Mouse (Mus musculus): ENCODE measurements around the gene Myo9a. TPM values are rescaled to one million over a fixed set of nuclear protein-coding genes. Genes with fewer than 3 reads are reported as not detected.

Gene Myo9a
- polyA plus RNA-seq, 1 experiment from 2014 or later, result 14.1 TPM

DNA sequence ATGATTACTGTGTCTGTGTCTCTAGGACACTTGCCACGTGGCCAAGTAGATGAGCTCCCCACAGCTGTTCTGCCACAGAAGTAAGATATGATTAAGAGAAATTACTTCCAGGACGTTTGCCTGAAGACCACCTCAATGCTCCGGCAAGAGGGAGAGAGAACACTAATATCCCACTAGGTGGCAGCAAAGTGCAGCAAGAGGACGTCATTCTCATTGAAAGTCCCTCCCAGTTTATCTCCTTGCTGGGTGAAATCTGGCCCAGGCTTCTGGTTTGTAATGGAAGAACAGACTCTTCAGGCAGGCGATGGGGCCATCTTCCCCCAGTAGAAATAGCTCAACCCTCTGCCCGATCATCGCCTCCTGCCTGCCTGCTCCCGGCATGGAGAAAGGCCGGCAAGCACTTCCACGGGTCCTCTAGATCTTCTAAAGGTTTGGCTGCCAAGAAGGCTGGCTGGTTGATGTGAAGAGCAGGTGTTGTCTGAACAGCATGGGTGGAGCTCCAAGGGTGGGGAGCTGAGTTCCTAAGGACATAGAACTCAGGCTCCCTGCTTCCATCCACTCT is 27.5 kb upstream of the Myo9a start:
- 19% methylated on average over 10 of the region's 10 CpGs for WGBS
- Histone ChIP-seq H3K9me3 (ENCODE audit: control insufficient read depth, low read length) (no peaks in the 10 kb centered on the region), H3K4me1 (ENCODE audit: control insufficient read depth, insufficient read depth, low read length) (0 out of 2 replicates have a peak, but pooled peaks cover 2% of the 10 kb centered on the region), H3K9ac (ENCODE audit: low read length) (no peak overlapping the region), H3K4me3 (ENCODE audit: low read depth, low read length) (no peak overlapping the region), H3K36me3 (ENCODE audit: control insufficient read depth, insufficient read depth, low read length) (no peaks in the 10 kb centered on the region), H3K27ac (replicated peaks; ENCODE audit: low read depth, low read length) (no peak overlapping the region), H3K27me3 (ENCODE audit: control insufficient read depth, insufficient read depth, low read length) (no peaks in the 10 kb centered on the region), H3K4me2 (ENCODE audit: low read depth, severe bottlenecking) (peak overlapping the region; percentile 17; the same call in 1 of the 2 replicates)
- DNase-seq (ENCODE audit: low spot score), result peak; percentile 75
- ATAC-seq (ENCODE audit: insufficient number of reproducible peaks, low FRiP score, low TSS enrichment, low read depth), result no peak

DNA sequence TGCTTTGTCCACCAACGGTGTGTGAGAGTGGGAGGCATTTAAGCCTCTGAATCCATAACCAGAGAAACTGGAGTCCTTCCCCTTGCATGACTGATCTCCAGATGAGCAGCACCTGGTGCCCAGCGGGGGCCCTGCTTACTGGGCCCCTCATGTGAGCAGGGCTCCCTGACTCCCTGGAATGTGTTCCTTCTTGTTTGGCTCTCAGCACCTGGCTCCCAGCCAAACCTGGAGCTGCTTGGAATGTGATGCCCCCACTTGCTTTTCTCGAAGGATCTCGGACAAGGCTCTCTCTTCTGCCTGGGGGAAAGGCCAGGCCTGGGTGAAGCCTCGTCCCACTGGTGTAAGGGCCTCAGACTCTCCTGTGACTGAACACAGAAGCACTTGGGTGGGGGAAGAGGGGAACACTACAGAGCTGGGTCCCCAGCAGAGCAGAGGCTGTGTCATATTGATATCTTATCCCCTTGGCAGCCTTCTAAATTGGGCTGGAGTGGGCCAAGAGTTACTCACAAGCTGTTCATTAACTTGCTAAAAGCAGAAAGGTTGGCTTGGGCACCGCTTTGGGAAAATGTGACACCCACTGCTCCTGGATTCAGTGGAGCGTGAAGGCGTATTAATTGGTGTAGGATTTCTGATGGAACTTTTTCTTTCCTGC is 26.8 kb upstream of the Myo9a start:
- H3K4me3 ChIP-seq (ENCODE audit: low read depth, low read length), result no peak overlapping the region
- no peaks in the 10 kb centered on the region for H3K9me3 ChIP-seq (ENCODE audit: control insufficient read depth, low read length)
- 75% methylated on average over 8 of the region's 8 CpGs for WGBS
- no peak for ATAC-seq (ENCODE audit: insufficient number of reproducible peaks, low FRiP score, low TSS enrichment, low read depth)
- 0 out of 2 replicates have a peak, but pooled peaks cover 2% of the 10 kb centered on the region for H3K4me1 ChIP-seq (ENCODE audit: control insufficient read depth, insufficient read depth, low read length)
- H3K9ac ChIP-seq (ENCODE audit: low read length), result no peak overlapping the region
- peak; percentile 36 for DNase-seq (ENCODE audit: low spot score)
- no peaks in the 10 kb centered on the region for H3K36me3 ChIP-seq (ENCODE audit: control insufficient read depth, insufficient read depth, low read length)
- no peak overlapping the region for H3K27ac ChIP-seq (replicated peaks; ENCODE audit: low read depth, low read length)
- no peak overlapping the region for H3K4me2 ChIP-seq (ENCODE audit: low read depth, severe bottlenecking)
- H3K27me3 ChIP-seq (ENCODE audit: control insufficient read depth, insufficient read depth, low read length), result no peaks in the 10 kb centered on the region

- Histone ChIP-seq H3K9ac (ENCODE audit: low read length) (no peak overlapping the region), H3K4me3 (ENCODE audit: low read depth, low read length) (no peak overlapping the region), H3K27me3 (ENCODE audit: control insufficient read depth, insufficient read depth, low read length) (no peaks in the 10 kb centered on the region), H3K4me1 (ENCODE audit: control insufficient read depth, insufficient read depth, low read length) (0 out of 2 replicates have a peak, but pooled peaks cover 2% of the 10 kb centered on the region), H3K27ac (replicated peaks; ENCODE audit: low read depth, low read length) (no peak overlapping the region), H3K36me3 (ENCODE audit: control insufficient read depth, insufficient read depth, low read length) (no peaks in the 10 kb centered on the region), H3K9me3 (ENCODE audit: control insufficient read depth, low read length) (no peaks in the 10 kb centered on the region), H3K4me2 (ENCODE audit: low read depth, severe bottlenecking) (no peak overlapping the region)
- no peak for DNase-seq (ENCODE audit: low spot score)
- 81% methylated on average over 10 of the region's 10 CpGs for WGBS
- ATAC-seq (ENCODE audit: insufficient number of reproducible peaks, low FRiP score, low TSS enrichment, low read depth), result no peak
These were observed 25.2 kb upstream of the Myo9a start for GRCm38 (mm10) chr9:59725515-59725914.

- Histone ChIP-seq H3K27me3 (ENCODE audit: control insufficient read depth, insufficient read depth, low read length) (no peaks in the 10 kb centered on the region), H3K9me3 (ENCODE audit: control insufficient read depth, low read length) (no peaks in the 10 kb centered on the region), H3K27ac (replicated peaks; ENCODE audit: low read depth, low read length) (no peak overlapping the region), H3K9ac (ENCODE audit: low read length) (no peak overlapping the region), H3K4me2 (ENCODE audit: low read depth, severe bottlenecking) (no peak overlapping the region), H3K36me3 (ENCODE audit: control insufficient read depth, insufficient read depth, low read length) (no peaks in the 10 kb centered on the region), H3K4me1 (ENCODE audit: control insufficient read depth, insufficient read depth, low read length) (0 out of 2 replicates have a peak, but pooled peaks cover 2% of the 10 kb centered on the region), H3K4me3 (ENCODE audit: low read depth, low read length) (no peak overlapping the region)
- WGBS, result 91% methylated on average over 11 of the region's 11 CpGs
- no peak for DNase-seq (ENCODE audit: low spot score)
- ATAC-seq (ENCODE audit: insufficient number of reproducible peaks, low FRiP score, low TSS enrichment, low read depth), result no peak
These were observed 23.0 kb upstream of the Myo9a start for GRCm38 (mm10) chr9:59727569-59728286.

GRCm38 (mm10) chr9:59731136-59731535 is 19.6 kb upstream of the Myo9a start:
- Histone ChIP-seq H3K36me3 (ENCODE audit: control insufficient read depth, insufficient read depth, low read length) (no peaks in the 10 kb centered on the region), H3K9ac (ENCODE audit: low read length) (no peak overlapping the region), H3K4me1 (ENCODE audit: control insufficient read depth, insufficient read depth, low read length) (no peaks in the 10 kb centered on the region), H3K27ac (replicated peaks; ENCODE audit: low read depth, low read length) (no peak overlapping the region), H3K27me3 (ENCODE audit: control insufficient read depth, insufficient read depth, low read length) (no peaks in the 10 kb centered on the region), H3K9me3 (ENCODE audit: control insufficient read depth, low read length) (no peaks in the 10 kb centered on the region), H3K4me3 (ENCODE audit: low read depth, low read length) (no peak overlapping the region), H3K4me2 (ENCODE audit: low read depth, severe bottlenecking) (no peak overlapping the region)
- DNase-seq (ENCODE audit: low spot score) (no peak), ATAC-seq (ENCODE audit: insufficient number of reproducible peaks, low FRiP score, low TSS enrichment, low read depth) (no peak)
- 91% methylated on average over 5 of the region's 5 CpGs for WGBS

GRCm38 (mm10) chr9:59733075-59733474 is 17.6 kb upstream of the Myo9a start:
- 63% methylated on average over 6 of the region's 6 CpGs for WGBS
- DNase-seq (ENCODE audit: low spot score) (no peak), ATAC-seq (ENCODE audit: insufficient number of reproducible peaks, low FRiP score, low TSS enrichment, low read depth) (no peak)
- Histone ChIP-seq H3K9ac (ENCODE audit: low read length) (no peak overlapping the region), H3K4me1 (ENCODE audit: control insufficient read depth, insufficient read depth, low read length) (no peaks in the 10 kb centered on the region), H3K36me3 (ENCODE audit: control insufficient read depth, insufficient read depth, low read length) (no peaks in the 10 kb centered on the region), H3K9me3 (ENCODE audit: control insufficient read depth, low read length) (no peaks in the 10 kb centered on the region), H3K27me3 (ENCODE audit: control insufficient read depth, insufficient read depth, low read length) (no peaks in the 10 kb centered on the region), H3K4me3 (ENCODE audit: low read depth, low read length) (no peak overlapping the region), H3K27ac (replicated peaks; ENCODE audit: low read depth, low read length) (no peak overlapping the region), H3K4me2 (ENCODE audit: low read depth, severe bottlenecking) (no peak overlapping the region)

GRCm38 (mm10) chr9:59735394-59735793 is 15.3 kb upstream of the Myo9a start:
- no peak for DNase-seq (ENCODE audit: low spot score)
- H3K4me2 ChIP-seq (ENCODE audit: low read depth, severe bottlenecking), result no peak overlapping the region

GRCm38 (mm10) chr9:59740593-59740992 is 10.1 kb upstream of the Myo9a start:
- no peaks in the 10 kb centered on the region for H3K36me3 ChIP-seq (ENCODE audit: control insufficient read depth, insufficient read depth, low read length)
- H3K4me2 ChIP-seq (ENCODE audit: low read depth, severe bottlenecking), result no peak overlapping the region
- H3K27me3 ChIP-seq (ENCODE audit: control insufficient read depth, insufficient read depth, low read length), result no peaks in the 10 kb centered on the region
- no peaks in the 10 kb centered on the region for H3K9me3 ChIP-seq (ENCODE audit: control insufficient read depth, low read length)
- ATAC-seq (ENCODE audit: insufficient number of reproducible peaks, low FRiP score, low TSS enrichment, low read depth) (no peak), DNase-seq (ENCODE audit: low spot score) (no peak)
- no peak overlapping the region for H3K27ac ChIP-seq (replicated peaks; ENCODE audit: low read depth, low read length)
- H3K4me1 ChIP-seq (ENCODE audit: control insufficient read depth, insufficient read depth, low read length), result no peaks in the 10 kb centered on the region
- no peak overlapping the region for H3K9ac ChIP-seq (ENCODE audit: low read length)
- 97% methylated on average over 2 of the region's 2 CpGs for WGBS
- no peak overlapping the region for H3K4me3 ChIP-seq (ENCODE audit: low read depth, low read length)

More at GRCm38 (mm10) chr9:59735394-59735793, 15.3 kb upstream of the Myo9a start:
- H3K9ac ChIP-seq (ENCODE audit: low read length), result no peak overlapping the region
- no peaks in the 10 kb centered on the region for H3K36me3 ChIP-seq (ENCODE audit: control insufficient read depth, insufficient read depth, low read length)
- no peaks in the 10 kb centered on the region for H3K4me1 ChIP-seq (ENCODE audit: control insufficient read depth, insufficient read depth, low read length)
- no peaks in the 10 kb centered on the region for H3K9me3 ChIP-seq (ENCODE audit: control insufficient read depth, low read length)
- ATAC-seq (ENCODE audit: insufficient number of reproducible peaks, low FRiP score, low TSS enrichment, low read depth), result no peak
- WGBS, result 66% methylated on average over 4 of the region's 4 CpGs
- no peak overlapping the region for H3K4me3 ChIP-seq (ENCODE audit: low read depth, low read length)
- H3K27ac ChIP-seq (replicated peaks; ENCODE audit: low read depth, low read length), result no peak overlapping the region
- H3K27me3 ChIP-seq (ENCODE audit: control insufficient read depth, insufficient read depth, low read length), result no peaks in the 10 kb centered on the region

Data from limb, embryonic 11.5 days (tissue).